Mouse (Mus musculus) limb, embryonic 10.5 days (tissue): ENCODE measurements around the gene Stat4. TPM values are rescaled to one million over a fixed set of nuclear protein-coding genes. Genes with fewer than 3 reads are reported as not detected.
"Not testable (repeated sequence)": the region's sequence is repeated elsewhere in the genome, so short reads cannot be mapped to it uniquely, and the experiment has no call there.

Source experiments
- DNase-seq: peaks from one replicate; pipeline ENCODE4 v3.0.0-alpha.2; 2017; ENCODE audit warnings: low spot score
- H3K27ac ChIP-seq: fragments of 300-500 bp; sonication (generic); 2 replicates; pipeline ENCODE4 v1.5.1; 2016; ENCODE audit warnings: mild to moderate bottlenecking
- H3K27me3 ChIP-seq: fragments of 300-500 bp; sonication (generic); 2 replicates; pipeline ENCODE4 v1.6.1; 2016; ENCODE audit warnings: low read depth, mild to moderate bottlenecking; ENCODE audit not compliant: poor library complexity, severe bottlenecking
- H3K36me3 ChIP-seq: fragments of 300-500 bp; sonication (generic); 2 replicates; pipeline ENCODE4 v1.6.1; 2016; ENCODE audit warnings: mild to moderate bottlenecking, moderate library complexity
- H3K4me1 ChIP-seq: fragments of 300-500 bp; sonication (generic); 2 replicates; pipeline ENCODE4 v1.6.1; 2016
- H3K4me3 ChIP-seq: fragments of 300-500 bp; sonication (generic); 2 replicates; pipeline ENCODE4 v1.5.1; 2016; ENCODE audit warnings: mild to moderate bottlenecking, moderate library complexity
- H3K9me3 ChIP-seq: fragments of 300-500 bp; sonication (generic); replicated peaks from 2 replicates; pipeline ENCODE4 v1.6.1; 2016; ENCODE audit warnings: mild to moderate bottlenecking
- WGBS: fragments of 180-500 bp; shearing (Covaris S2); methylation state at CpG from one replicate; pipeline ENCODE4 v1.1.7; 2016; 5-methylcytosine and 5-hydroxymethylcytosine counted together
- polyA plus RNA-seq: library from polyadenylated mRNA; unstranded; fragments of >200 nt; fragmentation: Nextera tagmentation; extraction: Ambion mirVana; gene quantifications from 2 replicates; pipeline ENCODE4 v1.2.1, GENCODE M21; 2016

The Stat4 gene
- polyA plus RNA-seq, 1 experiment from 2014 or later, result 1.9 TPM

DNA sequence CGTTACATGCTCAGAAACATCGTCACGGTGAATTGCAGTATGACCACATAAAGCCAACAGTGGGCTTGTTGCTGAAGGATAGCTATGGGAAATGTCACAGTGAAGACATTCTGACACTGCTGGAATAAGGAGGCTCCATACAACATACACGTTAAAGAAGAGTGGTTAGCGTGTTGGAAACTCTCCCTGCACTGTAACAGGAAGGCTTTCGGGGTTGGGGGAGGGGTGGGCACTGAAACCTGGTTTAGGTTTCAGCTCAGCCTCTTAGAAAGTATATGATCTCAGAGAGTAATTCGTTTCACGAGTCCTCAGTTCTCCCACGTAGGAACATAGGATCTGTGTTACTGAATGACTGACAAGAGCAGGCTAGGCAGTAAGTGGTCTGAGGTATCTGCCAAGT is 52.7 kb downstream of the Stat4 start:
- Histone ChIP-seq H3K9me3 (no peaks in the 10 kb centered on the region), H3K4me3 (no peak overlapping the region), H3K27me3 (no peaks in the 10 kb centered on the region), H3K27ac (no peak overlapping the region), H3K36me3 (no peaks in the 10 kb centered on the region), H3K4me1 (peaks cover 11% of the 10 kb centered on the region; the same call in 1 of the 2 replicates)
- WGBS, result 85% methylated on average over 9 of the region's 9 CpGs
- DNase-seq, result no peak

DNA sequence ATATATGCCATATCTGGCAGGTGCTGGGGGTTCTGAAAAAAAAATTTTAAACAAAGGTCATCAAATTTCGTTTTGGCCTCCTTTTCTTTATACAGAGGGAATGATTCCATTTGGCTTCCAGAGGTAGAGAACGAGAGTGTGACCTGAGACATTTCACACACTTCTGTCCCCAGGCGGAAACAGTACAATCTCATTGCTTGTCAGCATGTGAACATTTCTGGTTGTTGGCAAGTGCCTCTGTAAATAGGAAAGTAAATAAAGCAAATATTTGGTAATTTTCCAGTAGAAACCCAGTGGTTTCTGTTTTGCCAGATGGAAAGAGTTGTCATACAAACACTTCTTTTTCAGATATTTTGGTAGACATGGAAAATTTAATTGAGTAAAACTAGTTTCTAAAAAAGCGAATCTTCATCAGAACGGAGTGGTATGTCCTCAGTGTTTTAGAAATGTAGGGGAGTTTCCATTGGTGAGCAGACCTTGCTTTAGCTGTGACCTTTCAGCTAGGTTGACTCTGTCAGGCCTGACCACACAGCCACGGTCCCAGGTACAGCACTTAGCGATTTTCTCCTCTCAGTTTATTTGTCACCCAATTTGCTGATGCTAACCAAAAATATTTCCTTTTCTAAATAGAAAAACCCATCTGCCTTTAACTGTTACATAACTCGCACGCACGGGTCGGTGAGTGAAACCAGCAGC is 53.6 kb downstream of the Stat4 start:
- H3K4me3 ChIP-seq, result no peak overlapping the region
- no peaks in the 10 kb centered on the region for H3K9me3 ChIP-seq
- peaks cover 8% of the 10 kb centered on the region; the same call in 1 of the 2 replicates for H3K4me1 ChIP-seq
- no peaks in the 10 kb centered on the region for H3K27me3 ChIP-seq
- H3K27ac ChIP-seq, result no peak overlapping the region
- no peak for DNase-seq
- WGBS, result 86% methylated on average over 11 of the region's 11 CpGs
- H3K36me3 ChIP-seq, result no peaks in the 10 kb centered on the region

DNA sequence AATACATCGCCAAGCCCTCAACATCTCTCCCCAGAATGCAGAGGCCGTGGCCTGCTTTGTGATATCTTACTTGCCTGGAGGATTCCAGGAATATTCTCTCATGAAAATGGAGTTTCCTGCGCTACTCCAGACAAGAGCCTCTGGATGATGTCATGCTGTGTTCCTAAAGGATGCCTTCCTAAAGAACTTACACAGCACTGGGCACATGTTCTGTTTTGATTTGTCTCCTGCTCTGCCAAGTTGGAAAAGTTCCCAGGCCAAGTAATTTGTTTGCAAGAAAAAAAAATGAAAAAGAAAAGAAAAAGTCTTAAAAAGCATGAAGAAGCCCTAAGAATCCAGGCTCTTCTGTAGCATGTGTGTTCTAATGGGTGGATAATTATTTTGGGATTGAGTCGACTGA is 56.2 kb downstream of the Stat4 start:
- Histone ChIP-seq H3K27ac (no peak overlapping the region), H3K36me3 (no peaks in the 10 kb centered on the region), H3K9me3 (no peaks in the 10 kb centered on the region), H3K4me3 (no peak overlapping the region), H3K27me3 (no peaks in the 10 kb centered on the region), H3K4me1 (peaks cover 8% of the 10 kb centered on the region; the same call in 1 of the 2 replicates)
- WGBS, result 87% methylated on average over 4 of the region's 4 CpGs
- DNase-seq, result no peak

DNA sequence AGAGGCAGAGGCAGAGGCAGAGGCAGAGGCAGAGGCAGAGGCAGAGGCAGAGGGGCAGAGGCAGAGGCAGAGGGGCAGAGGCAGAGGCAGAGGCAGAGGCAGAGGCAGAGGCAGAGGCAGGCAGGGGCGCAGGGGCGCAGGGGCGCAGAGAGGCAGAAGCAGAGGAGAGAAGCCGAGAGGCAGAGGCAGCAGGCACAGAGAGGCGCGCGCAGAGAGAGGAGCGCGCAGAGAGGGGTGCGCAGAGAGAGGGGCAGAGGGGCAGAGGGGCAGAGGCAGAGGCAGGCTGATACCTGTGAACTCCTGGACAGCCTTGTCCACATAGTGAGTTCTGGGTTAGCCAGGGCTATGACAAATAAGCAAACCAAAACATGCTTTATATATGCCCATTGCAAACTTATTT is 59.9 kb downstream of the Stat4 start:
- H3K9me3 ChIP-seq, H3K4me1 ChIP-seq, DNase-seq, H3K36me3 ChIP-seq, H3K27ac ChIP-seq, H3K4me3 ChIP-seq, H3K27me3 ChIP-seq: not testable (repeated sequence)
- 96% methylated on average over 10 of the region's 10 CpGs for WGBS

DNA sequence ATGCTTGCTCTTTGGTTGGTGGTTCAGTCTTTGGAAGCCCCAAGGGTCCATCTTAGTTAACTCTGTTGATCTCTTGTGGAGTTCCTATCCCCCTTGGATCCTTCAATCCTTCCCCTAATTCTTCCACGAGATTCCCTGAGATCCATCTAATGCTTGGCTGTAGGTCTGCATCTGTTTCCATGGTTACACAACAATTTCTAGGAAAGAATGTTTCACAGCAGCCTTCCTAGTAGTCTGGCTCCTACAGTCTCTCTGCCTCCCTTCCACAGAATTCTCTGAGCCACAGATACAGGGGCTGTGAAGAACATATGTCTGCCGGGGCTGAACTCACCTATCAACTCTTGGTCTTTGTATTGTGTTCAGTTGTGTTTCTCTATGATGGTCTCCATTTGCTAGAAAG is 61.8 kb downstream of the Stat4 start:
- DNase-seq, result no peak
- Histone ChIP-seq H3K27me3 (no peaks in the 10 kb centered on the region), H3K4me1 (no peaks in the 10 kb centered on the region), H3K4me3 (no peak overlapping the region), H3K9me3 (no peaks in the 10 kb centered on the region), H3K36me3 (no peaks in the 10 kb centered on the region), H3K27ac (no peak overlapping the region)
- WGBS, result 79% methylated on average over 2 of the region's 2 CpGs

DNA sequence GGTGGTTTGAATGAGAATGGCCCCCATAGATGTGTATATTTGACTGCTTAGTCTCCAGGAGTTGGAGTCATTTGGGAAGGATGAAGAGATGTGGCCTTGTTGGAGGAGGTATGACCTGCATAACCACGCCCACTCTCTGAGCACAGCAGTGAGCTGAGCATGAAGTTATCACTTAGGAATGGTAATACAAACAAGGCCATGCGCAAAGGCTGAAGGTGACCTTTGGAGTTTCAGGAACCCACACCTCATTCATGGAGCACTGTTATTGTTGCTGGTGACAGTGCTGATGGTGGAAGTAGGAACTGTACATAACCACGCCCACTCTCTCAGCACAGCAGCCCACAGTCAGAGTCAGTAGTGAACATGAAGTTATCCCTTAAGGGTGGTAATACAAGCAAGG is 62.9 kb downstream of the Stat4 start:
- Histone ChIP-seq H3K4me3 (no peak overlapping the region), H3K4me1 (no peaks in the 10 kb centered on the region), H3K27ac (no peak overlapping the region), H3K36me3 (no peaks in the 10 kb centered on the region), H3K9me3 (no peaks in the 10 kb centered on the region), H3K27me3 (no peaks in the 10 kb centered on the region)
- 93% methylated on average over 3 of the region's 3 CpGs for WGBS
- DNase-seq, result no peak

DNA sequence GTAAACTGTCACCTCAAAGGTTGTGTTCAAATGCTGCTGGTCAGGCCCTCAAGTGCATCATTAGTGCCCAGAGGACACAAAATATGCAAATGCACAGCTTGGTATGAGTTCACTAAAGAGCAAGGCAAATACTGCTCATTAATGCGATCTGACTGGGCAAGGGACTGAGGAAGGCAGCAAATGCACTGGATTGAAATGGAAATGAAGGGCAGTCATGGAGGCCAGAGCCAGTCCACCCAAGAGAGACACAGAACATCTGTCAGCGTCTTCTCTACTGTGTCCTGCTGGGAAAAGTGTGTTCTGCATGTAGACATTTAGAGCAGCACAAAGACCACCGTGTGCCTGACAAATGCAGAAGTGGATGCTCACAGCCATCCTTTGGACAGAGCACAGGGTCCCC is 64.6 kb downstream of the Stat4 start:
- WGBS, result 70% methylated on average over 3 of the region's 3 CpGs

DNA sequence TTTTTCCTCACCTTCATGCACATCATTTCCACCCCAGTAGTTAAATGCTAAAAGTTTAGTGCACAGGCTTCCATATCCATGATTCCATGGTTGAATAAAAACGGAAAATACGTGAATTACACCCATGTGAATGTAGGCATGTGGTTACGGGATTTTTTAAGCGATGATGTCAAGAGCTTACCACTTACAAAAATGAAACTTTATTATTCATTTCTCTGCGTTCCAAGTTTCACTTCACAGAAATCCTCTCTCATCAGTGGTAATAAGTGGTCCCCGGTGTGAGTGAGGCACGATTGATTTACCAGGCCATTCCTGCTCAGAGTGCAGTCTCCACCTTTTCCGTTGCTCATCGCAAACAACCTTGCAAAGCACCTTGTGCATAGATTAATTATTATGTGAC is 66.0 kb downstream of the Stat4 start:
- no peak for DNase-seq
- no peaks in the 10 kb centered on the region for H3K9me3 ChIP-seq
- H3K27ac ChIP-seq, result no peak overlapping the region
- 93% methylated on average over 9 of the region's 9 CpGs for WGBS
- H3K4me1 ChIP-seq, result no peaks in the 10 kb centered on the region
- no peaks in the 10 kb centered on the region for H3K36me3 ChIP-seq
- H3K27me3 ChIP-seq, result no peaks in the 10 kb centered on the region
- no peak overlapping the region for H3K4me3 ChIP-seq

More for the DNA sequence above, 64.6 kb downstream of the Stat4 start:
- no peak for DNase-seq
- no peaks in the 10 kb centered on the region for H3K9me3 ChIP-seq
- H3K27ac ChIP-seq, result no peak overlapping the region
- no peaks in the 10 kb centered on the region for H3K27me3 ChIP-seq
- no peak overlapping the region for H3K4me3 ChIP-seq
- no peaks in the 10 kb centered on the region for H3K4me1 ChIP-seq
- H3K36me3 ChIP-seq, result no peaks in the 10 kb centered on the region

DNA sequence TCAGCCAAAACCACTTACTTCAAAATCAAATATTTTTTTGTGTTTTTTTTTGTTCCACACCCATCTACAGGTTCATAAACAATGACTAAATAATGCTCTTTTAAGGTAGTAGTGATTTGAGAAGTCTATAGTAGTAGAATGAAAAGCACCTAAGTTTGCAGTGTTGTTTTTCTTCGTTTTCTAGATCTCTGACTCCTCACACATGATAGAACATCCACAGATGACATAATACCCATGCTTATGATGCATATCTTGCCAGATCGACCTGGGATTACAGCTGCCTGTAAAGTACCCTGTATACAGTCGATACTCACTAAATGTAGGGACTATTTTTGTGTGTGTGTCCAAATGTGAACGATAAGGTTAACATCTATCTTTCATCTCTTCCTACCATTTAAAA is 69.0 kb downstream of the Stat4 start:
- 84% methylated on average over 4 of the region's 4 CpGs for WGBS
- no peaks in the 10 kb centered on the region for H3K27me3 ChIP-seq
- DNase-seq, result no peak

DNA sequence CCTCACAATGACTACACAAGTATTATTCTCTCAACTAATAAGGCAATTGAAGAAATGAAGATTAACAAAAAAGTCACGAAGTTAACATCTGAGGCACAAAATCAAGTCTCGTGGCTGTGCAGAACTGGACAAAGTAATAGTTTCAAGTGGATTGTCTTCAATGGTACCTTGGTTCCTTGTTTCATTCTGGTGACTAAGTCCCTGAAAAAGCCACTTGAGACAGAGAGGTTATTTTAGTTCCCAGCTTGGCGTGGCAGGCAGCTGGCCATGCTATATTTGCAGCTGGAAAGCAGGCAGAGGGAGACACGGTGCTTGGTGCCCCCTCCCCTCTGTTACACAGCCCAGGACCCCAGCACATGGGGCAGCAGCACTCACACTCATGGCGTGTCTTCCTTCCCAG is 70.2 kb downstream of the Stat4 start:
- H3K36me3 ChIP-seq, result no peaks in the 10 kb centered on the region
- H3K4me3 ChIP-seq, result no peak overlapping the region
- no peak for DNase-seq
- no peak overlapping the region for H3K27ac ChIP-seq
- H3K4me1 ChIP-seq, result no peaks in the 10 kb centered on the region
- 84% methylated on average over 5 of the region's 5 CpGs for WGBS
- no peaks in the 10 kb centered on the region for H3K9me3 ChIP-seq
- H3K27me3 ChIP-seq, result no peaks in the 10 kb centered on the region

More for the DNA sequence above, 69.0 kb downstream of the Stat4 start:
- Histone ChIP-seq H3K9me3 (no peaks in the 10 kb centered on the region), H3K4me1 (no peaks in the 10 kb centered on the region), H3K36me3 (no peaks in the 10 kb centered on the region), H3K27ac (no peak overlapping the region), H3K4me3 (no peak overlapping the region)

DNA sequence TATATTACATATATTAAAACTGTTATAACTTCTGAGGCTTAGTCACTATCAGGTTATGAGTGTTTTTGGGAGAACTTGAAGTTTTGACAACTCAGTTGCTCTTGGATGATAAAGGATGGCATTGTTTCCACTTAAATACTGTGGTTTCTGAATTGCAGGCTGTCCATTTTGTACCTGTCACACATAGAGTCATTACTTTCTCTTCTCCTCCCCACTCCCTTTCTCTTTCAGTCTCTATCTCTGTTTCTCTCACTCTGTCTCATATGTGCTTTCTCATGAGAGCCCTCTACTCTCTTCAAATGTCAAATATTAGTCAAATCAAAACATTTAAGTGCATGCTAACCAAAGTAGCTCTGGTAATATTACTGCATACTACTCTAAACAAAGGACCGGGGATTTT is 79.3 kb downstream of the Stat4 start:
- Histone ChIP-seq H3K36me3 (no peaks in the 10 kb centered on the region), H3K27me3 (no peaks in the 10 kb centered on the region), H3K9me3 (no peaks in the 10 kb centered on the region), H3K4me3 (no peak overlapping the region), H3K27ac (no peak overlapping the region), H3K4me1 (no peaks in the 10 kb centered on the region)
- 94% methylated on average over 1 of the region's 1 CpGs for WGBS
- DNase-seq, result no peak

DNA sequence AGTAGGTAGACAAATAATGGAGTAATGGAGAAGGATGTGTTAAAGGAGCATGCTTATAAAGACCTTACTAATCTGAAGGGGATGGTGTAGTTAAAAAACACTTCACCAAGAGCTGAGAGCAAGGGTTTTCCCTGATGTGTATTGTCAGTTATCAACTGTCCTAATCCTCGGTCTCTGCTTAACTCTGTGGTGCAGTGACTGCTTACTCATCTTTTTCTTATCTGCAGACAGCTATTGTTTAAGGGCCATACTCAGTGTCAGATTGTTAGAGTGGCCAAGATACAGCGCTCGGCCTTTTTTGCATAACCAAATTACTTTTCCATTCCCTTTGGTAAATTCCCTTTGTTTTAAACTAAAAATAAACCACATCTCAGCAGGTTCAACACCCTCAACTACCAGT is 79.7 kb downstream of the Stat4 start:
- Histone ChIP-seq H3K9me3 (no peaks in the 10 kb centered on the region), H3K4me1 (no peaks in the 10 kb centered on the region), H3K27me3 (no peaks in the 10 kb centered on the region), H3K36me3 (no peaks in the 10 kb centered on the region), H3K4me3 (no peak overlapping the region), H3K27ac (no peak overlapping the region)
- DNase-seq, result no peak
- WGBS, result 85% methylated on average over 3 of the region's 3 CpGs

DNA sequence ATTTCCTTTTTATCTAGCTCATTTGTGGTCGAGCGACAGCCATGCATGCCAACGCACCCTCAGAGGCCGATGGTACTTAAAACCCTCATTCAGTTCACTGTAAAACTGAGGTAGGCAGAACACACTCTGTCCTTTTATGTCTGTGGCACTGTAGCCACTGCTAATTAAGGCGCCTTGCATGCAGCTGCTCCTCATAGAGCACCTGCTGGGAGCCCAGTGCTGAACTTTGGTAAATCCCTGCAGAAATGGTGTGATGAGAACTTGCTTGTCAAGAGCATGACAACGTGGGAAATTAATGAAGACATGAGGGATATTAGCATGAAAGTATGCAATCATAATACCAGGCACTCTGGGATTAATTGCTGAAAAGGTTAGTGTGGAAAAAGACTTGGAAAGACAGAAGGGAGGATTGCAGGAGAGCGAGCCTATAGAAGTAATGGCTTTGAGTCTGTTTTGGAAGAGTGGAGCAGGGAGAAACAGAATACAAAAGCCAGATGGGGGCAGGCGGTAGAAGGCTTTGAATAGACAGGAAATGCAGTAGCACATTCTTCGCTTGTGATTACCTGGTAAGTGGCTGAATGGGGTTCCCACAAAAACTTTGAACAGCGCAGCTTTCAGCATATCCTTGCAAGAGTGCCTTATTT is 92.9 kb downstream of the Stat4 start:
- peak overlapping the region; percentile 15; the same call in 1 of the 2 replicates for H3K4me3 ChIP-seq
- peaks cover 31% of the 10 kb centered on the region for H3K4me1 ChIP-seq
- no peaks in the 10 kb centered on the region for H3K36me3 ChIP-seq
- H3K9me3 ChIP-seq, result no peaks in the 10 kb centered on the region
- WGBS, result 9% methylated on average over 10 of the region's 10 CpGs
- peak; percentile 54 for DNase-seq
- H3K27ac ChIP-seq, result peak overlapping the region; percentile 56
- H3K27me3 ChIP-seq, result no peaks in the 10 kb centered on the region
